Mouse (Mus musculus): ENCODE results near the gene Olfr450. TPM values are rescaled to one million over a fixed set of nuclear protein-coding genes. Genes with fewer than 3 reads are reported as not detected.

The Olfr450 gene
- not detected in 2 replicates for polyA plus RNA-seq (2016; fragmentation: Nextera tagmentation; extraction: Ambion mirVana)

DNA sequence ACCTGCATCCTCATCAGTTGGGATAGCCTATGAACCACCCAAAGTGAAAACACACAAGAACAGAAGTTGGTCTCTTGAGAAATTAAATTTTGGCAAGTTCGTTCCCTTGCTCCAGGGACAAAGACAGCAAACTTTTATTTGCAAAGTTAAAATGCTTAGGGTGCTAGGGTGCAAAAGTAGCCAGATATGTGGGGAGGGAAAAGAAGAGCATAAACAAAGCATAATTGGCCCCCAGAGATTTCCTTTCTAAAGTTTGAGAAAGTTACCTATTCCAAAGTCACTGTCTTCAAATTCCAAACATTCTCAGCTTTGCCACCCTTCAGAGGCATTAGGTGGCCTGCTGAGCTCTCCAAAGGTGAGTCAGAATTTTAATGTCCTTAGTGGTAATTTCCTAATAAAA is at the start of gene Olfr450:
Olfr450 (plus strand) TSS at position 301 of the 400 bp plus-strand sequence.
- Histone ChIP-seq H3K27me3 (no peaks in the 10 kb centered on the region), H3K36me3 (no peaks in the 10 kb centered on the region), H3K9ac (replicated peaks) (no peak within 1 kb of the TSS), H3K9me3 (no peaks in the 10 kb centered on the region), H3K4me2 (no peak within 1 kb of the TSS), H3K4me3 (replicated peaks) (no peak within 1 kb of the TSS), H3K4me1 (replicated peaks) (no peaks in the 10 kb centered on the region), H3K27ac (no peak within 1 kb of the TSS)
- 79% methylated on average over 1 of the region's 1 CpGs for WGBS
- ATAC-seq (ENCODE audit: insufficient number of reproducible peaks, insufficient read depth, low FRiP score, low TSS enrichment, low read depth): no peak

DNA sequence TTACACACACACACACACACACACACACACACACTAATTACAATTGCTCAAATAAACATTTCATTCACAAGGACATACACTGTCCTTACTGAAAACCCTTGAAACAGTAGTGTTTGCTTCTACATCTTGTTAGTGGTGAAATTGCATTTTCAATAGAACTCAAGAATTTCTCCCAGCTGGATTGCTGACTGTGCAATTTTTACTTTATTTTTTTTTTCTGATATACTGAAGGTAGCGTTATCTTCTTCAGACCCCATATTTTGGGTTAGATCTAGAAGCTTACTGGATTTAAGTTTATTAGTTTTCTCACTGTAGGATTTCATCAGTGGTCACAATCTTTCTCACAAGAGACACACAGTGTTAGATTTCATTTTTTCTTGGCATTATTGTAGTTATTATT is 34.7 kb upstream of the Olfr450 start:
- Histone ChIP-seq H3K4me3 (replicated peaks) (no peak overlapping the region), H3K4me1 (replicated peaks) (no peaks in the 10 kb centered on the region), H3K4me2 (no peak overlapping the region), H3K9me3 (no peaks in the 10 kb centered on the region), H3K27me3 (no peaks in the 10 kb centered on the region), H3K27ac (no peak overlapping the region), H3K36me3 (no peaks in the 10 kb centered on the region), H3K9ac (replicated peaks) (no peak overlapping the region)
- 95% methylated on average over 1 of the region's 1 CpGs for WGBS
- no peak for ATAC-seq (ENCODE audit: insufficient number of reproducible peaks, insufficient read depth, low FRiP score, low TSS enrichment, low read depth)

DNA sequence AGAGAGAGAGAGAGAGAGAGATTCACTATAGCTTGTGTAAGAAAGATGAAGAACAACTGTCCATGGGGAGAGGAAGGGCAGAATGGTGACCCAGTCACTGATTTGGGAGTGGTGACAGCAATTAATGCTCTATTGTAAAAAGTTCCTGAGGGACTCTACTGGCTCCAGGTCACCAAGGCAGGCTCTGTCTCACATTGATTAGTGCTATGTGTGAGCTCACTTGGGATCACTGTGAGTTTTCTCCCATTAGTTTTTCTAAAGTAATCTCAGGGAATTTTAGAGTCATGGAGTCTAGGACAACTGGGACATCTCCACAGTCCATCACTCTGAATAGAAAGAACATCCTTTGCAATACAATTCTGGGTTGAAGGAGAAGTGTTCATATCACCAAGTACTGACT is 26.9 kb upstream of the Olfr450 start, which contains the start of gene Olfr452:
Olfr452 (plus strand) TSS at position 301 of the 400 bp plus-strand sequence.
- H3K36me3 ChIP-seq: no peaks in the 10 kb centered on the region
- H3K4me1 ChIP-seq (replicated peaks): no peaks in the 10 kb centered on the region
- no peak for ATAC-seq (ENCODE audit: insufficient number of reproducible peaks, insufficient read depth, low FRiP score, low TSS enrichment, low read depth)
- H3K4me3 ChIP-seq (replicated peaks): no peak within 1 kb of the TSS
- H3K9me3 ChIP-seq: no peaks in the 10 kb centered on the region
- no peaks in the 10 kb centered on the region for H3K27me3 ChIP-seq
- H3K9ac ChIP-seq (replicated peaks): no peak within 1 kb of the TSS
- H3K27ac ChIP-seq: no peak within 1 kb of the TSS
- H3K4me2 ChIP-seq: no peak within 1 kb of the TSS

DNA sequence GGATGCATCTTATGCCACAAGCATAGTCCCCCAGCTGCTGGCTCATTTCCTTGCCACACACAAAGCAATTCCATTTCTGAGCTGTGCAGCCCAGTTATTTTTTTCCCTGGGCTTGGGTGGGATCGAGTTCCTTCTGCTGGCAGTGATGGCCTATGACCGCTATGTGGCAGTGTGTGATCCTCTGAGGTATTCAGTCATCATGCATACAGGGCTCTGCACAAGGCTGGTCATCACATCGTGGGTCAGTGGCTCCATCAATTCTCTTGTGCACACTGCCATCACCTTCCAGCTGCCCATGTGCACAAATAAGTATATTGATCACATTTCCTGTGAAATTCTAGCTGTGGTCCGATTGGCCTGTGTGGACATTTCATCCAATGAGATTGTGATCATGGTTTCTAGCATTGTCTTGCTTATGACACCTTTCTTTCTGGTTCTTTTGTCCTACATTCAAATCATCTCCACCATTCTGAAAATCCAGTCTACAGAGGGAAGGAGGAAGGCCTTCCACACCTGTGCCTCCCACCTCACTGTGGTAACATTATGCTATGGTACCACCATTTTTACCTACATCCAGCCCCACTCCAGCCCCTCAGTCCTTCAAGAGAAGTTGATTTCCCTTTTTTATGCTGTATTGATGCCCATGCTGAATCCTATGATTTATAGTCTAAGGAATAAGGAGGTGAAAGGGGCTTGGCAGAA is 21.3 kb upstream of the Olfr450 start:
- Histone ChIP-seq H3K4me3 (replicated peaks) (no peak overlapping the region), H3K4me2 (no peak overlapping the region), H3K36me3 (no peaks in the 10 kb centered on the region), H3K9me3 (no peaks in the 10 kb centered on the region), H3K27ac (no peak overlapping the region), H3K9ac (replicated peaks) (no peak overlapping the region), H3K27me3 (no peaks in the 10 kb centered on the region), H3K4me1 (replicated peaks) (no peaks in the 10 kb centered on the region)
- no peak for ATAC-seq (ENCODE audit: insufficient number of reproducible peaks, insufficient read depth, low FRiP score, low TSS enrichment, low read depth)
- 51% methylated on average over 4 of the region's 4 CpGs for WGBS

DNA sequence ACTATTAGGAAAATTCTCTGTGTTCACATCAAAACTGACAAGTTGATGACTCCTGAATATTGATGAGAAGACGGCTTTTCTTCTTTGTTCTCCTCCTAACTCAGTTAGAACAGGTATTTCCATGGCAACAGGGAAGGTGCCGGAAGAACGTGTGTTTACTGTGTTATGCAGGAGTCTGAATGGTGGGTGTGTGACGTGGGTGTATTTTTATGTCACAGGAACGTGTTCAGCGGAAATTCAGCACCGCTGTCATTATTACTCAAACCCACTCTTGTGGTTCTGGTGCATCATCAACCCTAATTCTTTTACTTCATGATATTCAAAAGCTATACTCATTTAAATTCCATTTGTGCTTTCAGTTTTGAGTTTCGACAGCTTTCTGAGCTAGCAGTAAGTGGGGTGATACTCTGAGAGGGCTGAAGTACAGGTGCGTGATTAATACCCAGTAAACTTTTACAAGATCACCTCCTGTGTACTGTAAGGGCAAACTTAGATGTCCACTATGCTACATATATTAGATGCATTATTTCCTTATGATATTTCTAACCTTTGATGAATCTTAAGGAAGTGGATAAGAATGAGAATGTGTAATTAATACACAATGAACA is 20.7 kb upstream of the Olfr450 start:
- Histone ChIP-seq H3K9ac (replicated peaks) (no peak overlapping the region), H3K27me3 (no peaks in the 10 kb centered on the region), H3K4me2 (no peak overlapping the region), H3K36me3 (no peaks in the 10 kb centered on the region), H3K4me1 (replicated peaks) (no peaks in the 10 kb centered on the region), H3K4me3 (replicated peaks) (no peak overlapping the region), H3K27ac (no peak overlapping the region), H3K9me3 (no peaks in the 10 kb centered on the region)
- WGBS: 78% methylated on average over 9 of the region's 9 CpGs
- ATAC-seq (ENCODE audit: insufficient number of reproducible peaks, insufficient read depth, low FRiP score, low TSS enrichment, low read depth): no peak

DNA sequence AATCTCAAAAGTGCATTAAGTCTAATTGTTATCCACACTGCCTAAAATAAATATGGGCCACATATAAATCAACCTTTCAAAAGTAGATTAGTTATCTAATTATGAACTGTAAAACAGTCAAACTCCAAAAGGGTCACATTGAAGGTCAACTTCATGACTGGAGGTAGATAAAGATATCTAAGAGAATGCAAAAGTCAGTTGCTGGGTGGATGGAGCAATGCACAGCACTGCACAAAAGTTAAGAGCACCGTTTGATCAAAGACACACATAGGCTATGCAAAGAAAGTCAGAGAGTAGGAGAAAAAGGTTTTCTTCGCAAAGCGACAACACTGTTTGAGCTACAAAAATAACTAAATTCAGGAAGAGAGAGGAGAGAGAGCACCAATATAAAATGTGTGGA is 16.8 kb upstream of the Olfr450 start:
- Histone ChIP-seq H3K9me3 (no peaks in the 10 kb centered on the region), H3K27ac (no peak overlapping the region), H3K9ac (replicated peaks) (no peak overlapping the region), H3K36me3 (no peaks in the 10 kb centered on the region), H3K4me3 (replicated peaks) (no peak overlapping the region), H3K4me2 (no peak overlapping the region), H3K4me1 (replicated peaks) (no peaks in the 10 kb centered on the region), H3K27me3 (no peaks in the 10 kb centered on the region)
- no peak for ATAC-seq (ENCODE audit: insufficient number of reproducible peaks, insufficient read depth, low FRiP score, low TSS enrichment, low read depth)
- 86% methylated on average over 3 of the region's 3 CpGs for WGBS

DNA sequence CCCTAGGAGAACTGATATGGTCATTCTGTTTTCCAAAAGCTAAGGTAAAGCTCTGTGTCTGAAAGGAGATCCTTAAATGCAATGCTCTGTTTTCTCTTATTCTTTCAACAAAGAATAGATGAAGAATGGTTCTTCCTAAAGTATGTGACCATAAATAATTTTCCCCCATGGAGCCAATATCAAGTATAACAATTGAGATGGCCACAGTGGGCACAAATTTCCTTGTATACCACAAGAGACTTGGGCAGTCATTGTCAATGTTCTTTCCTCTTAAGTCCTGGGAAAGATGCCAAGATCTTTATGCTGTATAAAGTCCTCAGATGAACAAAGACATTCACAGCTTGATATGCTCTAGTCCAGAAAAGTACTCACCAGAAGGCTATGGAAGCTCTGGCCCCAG is 22.3 kb downstream of the Olfr450 start, which contains the start of gene Olfr449:
Olfr449 (plus strand) TSS at position 301 of the 400 bp plus-strand sequence.
- Histone ChIP-seq H3K27me3 (no peaks in the 10 kb centered on the region), H3K4me1 (replicated peaks) (no peaks in the 10 kb centered on the region), H3K4me3 (replicated peaks) (no peak within 1 kb of the TSS), H3K4me2 (no peak within 1 kb of the TSS), H3K9ac (replicated peaks) (no peak within 1 kb of the TSS), H3K9me3 (no peaks in the 10 kb centered on the region), H3K36me3 (no peaks in the 10 kb centered on the region), H3K27ac (no peak within 1 kb of the TSS)
- ATAC-seq (ENCODE audit: insufficient number of reproducible peaks, insufficient read depth, low FRiP score, low TSS enrichment, low read depth): no peak

DNA sequence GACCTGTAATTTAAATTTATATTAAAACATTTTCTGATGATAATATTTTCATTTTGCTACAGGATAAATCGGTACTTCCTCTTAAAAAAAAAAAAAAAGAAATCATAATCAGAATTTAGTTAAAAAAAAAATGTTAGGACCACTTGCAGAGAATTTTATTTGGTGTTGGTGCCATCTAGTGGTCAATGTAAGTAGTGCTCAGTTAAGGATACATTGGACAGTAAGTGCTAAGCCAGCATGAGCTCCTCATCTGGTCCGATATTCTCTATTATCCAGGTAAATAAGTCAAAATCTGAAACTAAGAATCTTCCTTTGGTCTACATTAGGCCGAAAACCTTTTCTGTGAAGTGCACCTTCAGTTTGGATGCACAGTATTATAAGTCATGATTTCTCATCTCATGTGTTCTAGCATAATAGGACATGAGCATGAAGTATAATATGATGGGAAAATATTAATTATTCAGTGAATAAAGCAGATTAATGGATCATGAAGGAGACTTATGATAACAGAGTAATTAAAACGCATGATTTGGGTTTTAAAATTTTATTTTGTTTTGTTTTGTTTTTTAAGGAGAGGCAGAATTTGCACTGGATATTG is 48.6 kb downstream of the Olfr450 start:
- Histone ChIP-seq H3K4me3 (replicated peaks) (no peak overlapping the region), H3K4me1 (replicated peaks) (no peaks in the 10 kb centered on the region), H3K4me2 (no peak overlapping the region), H3K9ac (replicated peaks) (no peak overlapping the region), H3K36me3 (no peaks in the 10 kb centered on the region), H3K9me3 (no peaks in the 10 kb centered on the region), H3K27me3 (no peaks in the 10 kb centered on the region), H3K27ac (no peak overlapping the region)
- WGBS: 18% methylated on average over 4 of the region's 4 CpGs
- no peak for ATAC-seq (ENCODE audit: insufficient number of reproducible peaks, insufficient read depth, low FRiP score, low TSS enrichment, low read depth)

Other genes with a start within 250 kb of the Olfr450 start
- not detected in 2 replicates for gene Tcaf3, start 214.2 kb upstream of the Olfr450 start, polyA plus RNA-seq (2016; fragmentation: Nextera tagmentation; extraction: Ambion mirVana)
- 5.3 and 5.6 TPM in 2 replicates for gene Tcaf2, start 166.7 kb upstream of the Olfr450 start, polyA plus RNA-seq (2016; fragmentation: Nextera tagmentation; extraction: Ambion mirVana)
- gene Tcaf1, start 101.9 kb upstream of the Olfr450 start, polyA plus RNA-seq (2016; fragmentation: Nextera tagmentation; extraction: Ambion mirVana): 93.3 and 93.4 TPM in 2 replicates
- not detected in 2 replicates for gene Olfr453, start 72.6 kb upstream of the Olfr450 start, polyA plus RNA-seq (2016; fragmentation: Nextera tagmentation; extraction: Ambion mirVana)
- gene Olfr38, start 55.5 kb upstream of the Olfr450 start, polyA plus RNA-seq (2016; fragmentation: Nextera tagmentation; extraction: Ambion mirVana): not detected in 2 replicates
- not detected in 2 replicates for gene Olfr452, start 26.8 kb upstream of the Olfr450 start, polyA plus RNA-seq (2016; fragmentation: Nextera tagmentation; extraction: Ambion mirVana)
- not detected in 2 replicates for gene Olfr449, start 22.4 kb downstream of the Olfr450 start, polyA plus RNA-seq (2016; fragmentation: Nextera tagmentation; extraction: Ambion mirVana)
- not detected in 2 replicates for gene Olfr448, start 78.5 kb downstream of the Olfr450 start, polyA plus RNA-seq (2016; fragmentation: Nextera tagmentation; extraction: Ambion mirVana)
- not detected in 2 replicates for gene Olfr447, start 96.9 kb downstream of the Olfr450 start, polyA plus RNA-seq (2016; fragmentation: Nextera tagmentation; extraction: Ambion mirVana)
- gene Olfr446, start 109.4 kb downstream of the Olfr450 start, polyA plus RNA-seq (2016; fragmentation: Nextera tagmentation; extraction: Ambion mirVana): not detected in 2 replicates
- gene Olfr444, start 137.1 kb downstream of the Olfr450 start, polyA plus RNA-seq (2016; fragmentation: Nextera tagmentation; extraction: Ambion mirVana): not detected in 2 replicates

Measured in limb, embryonic 12.5 days (tissue).